Mouse (Mus musculus) MEL (cell line): ENCODE data around the gene Rpl34.

Experiments
- CTCF ChIP-seq, 3 experiments: IDR thresholded peaks in 2 of 3; conservative IDR thresholded peaks in 1 of 3; 2 replicates each; pipeline ENCODE4 v1.5.1; 2011 to 2012; ENCODE audit warnings: low read length in 3 of 3, low read depth in 2 of 3, mild to moderate bottlenecking in 2 of 3, improper control_type of control experiment in 1 of 3, inconsistent platforms in 1 of 3, mixed read lengths in 1 of 3, moderate library complexity in 1 of 3; ENCODE audit not compliant: control insufficient read depth in 1 of 3, insufficient read depth in 1 of 3, poor library complexity in 1 of 3, severe bottlenecking in 1 of 3
- E2F4 ChIP-seq: IDR thresholded peaks from 2 replicates; pipeline ENCODE4 v1.6.1; 2011; ENCODE audit warnings: low read depth, low read length, improper control_type of control experiment, borderline replicate concordance
- EP300 ChIP-seq, 2 experiments: IDR thresholded peaks; 2 replicates each; pipeline ENCODE4 v1.6.1; 2011; ENCODE audit warnings: improper control_type of control experiment in 2 of 2, low read length in 2 of 2, low read depth in 1 of 2, mild to moderate bottlenecking in 1 of 2
- GABPA ChIP-seq: IDR thresholded peaks from 2 replicates; pipeline ENCODE4 v1.6.1; 2012; ENCODE audit warnings: low read depth, mild to moderate bottlenecking, inconsistent platforms, low read length, improper control_type of control experiment, moderate library complexity
- GATA1 ChIP-seq: IDR thresholded peaks from 2 replicates; pipeline ENCODE4 v1.6.1; 2011; ENCODE audit warnings: low read depth, low read length, improper control_type of control experiment
- HCFC1 ChIP-seq: IDR thresholded peaks from 2 replicates; pipeline ENCODE4 v1.6.1; 2012; ENCODE audit warnings: low read depth, mild to moderate bottlenecking, inconsistent platforms, low read length, improper control_type of control experiment, moderate library complexity
- KAT2A ChIP-seq: conservative IDR thresholded peaks from 2 replicates; pipeline ENCODE4 v1.6.1; 2012; ENCODE audit warnings: low read depth, low read length, improper control_type of control experiment, inconsistent platforms
- MAFK ChIP-seq: IDR thresholded peaks from 2 replicates; pipeline ENCODE4 v1.6.1; 2011; ENCODE audit warnings: low read depth, mild to moderate bottlenecking, low read length, improper control_type of control experiment, borderline replicate concordance
- POLR2A ChIP-seq, 2 experiments: IDR thresholded peaks; 2 replicates each; pipeline ENCODE4 v1.6.1; 2011 to 2012; ENCODE audit warnings: low read length in 2 of 2, mild to moderate bottlenecking in 2 of 2, control low read depth in 1 of 2, improper control_type of control experiment in 1 of 2, low read depth in 1 of 2, moderate library complexity in 1 of 2; ENCODE audit not compliant: control insufficient read depth in 1 of 2, insufficient read depth in 1 of 2, poor library complexity in 1 of 2
- ZC3H11A ChIP-seq: IDR thresholded peaks from 2 replicates; pipeline ENCODE4 v1.6.1; 2012; ENCODE audit warnings: low read depth, mild to moderate bottlenecking, inconsistent platforms, low read length, improper control_type of control experiment

GRCm38 (mm10) chr3:130727676-130728075 is 2.5 kb downstream of the Rpl34 start:
- TF ChIP-seq ZC3H11A = no peak
- TF ChIP-seq EP300 (IDR thresholded peaks at IDR 0.05; ENCODE audit: low read depth in 1 of 2, low read length in 2 of 2) = no peak
- TF ChIP-seq GATA1 = no peak
- TF ChIP-seq CTCF (IDR thresholded peaks at IDR 0.05 in 2 of 3, conservative IDR thresholded peaks at IDR 0.05 in 1 of 3; ENCODE audit: control insufficient read depth in 1 of 3, insufficient read depth in 1 of 3, low read depth in 2 of 3, low read length in 3 of 3, poor library complexity in 1 of 3, severe bottlenecking in 1 of 3) = no peak
- no peak for TF ChIP-seq HCFC1
- TF ChIP-seq KAT2A = no peak
- TF ChIP-seq POLR2A (IDR thresholded peaks at IDR 0.05; ENCODE audit: control insufficient read depth in 1 of 2, insufficient read depth in 1 of 2, low read depth in 1 of 2, low read length in 2 of 2, poor library complexity in 1 of 2) = no peak
- TF ChIP-seq GABPA = no peak
- TF ChIP-seq E2F4 = no peak
- no peak for TF ChIP-seq MAFK
